Mouse (Mus musculus): ENCODE measurements around the gene Gm26558. TPM values are rescaled to one million over a fixed set of nuclear protein-coding genes. Genes with fewer than 3 reads are reported as not detected.

The Gm26558 gene
- total and polyA plus RNA-seq, 2 experiments from 2014 or later: 1.7 to 8.2 TPM

DNA sequence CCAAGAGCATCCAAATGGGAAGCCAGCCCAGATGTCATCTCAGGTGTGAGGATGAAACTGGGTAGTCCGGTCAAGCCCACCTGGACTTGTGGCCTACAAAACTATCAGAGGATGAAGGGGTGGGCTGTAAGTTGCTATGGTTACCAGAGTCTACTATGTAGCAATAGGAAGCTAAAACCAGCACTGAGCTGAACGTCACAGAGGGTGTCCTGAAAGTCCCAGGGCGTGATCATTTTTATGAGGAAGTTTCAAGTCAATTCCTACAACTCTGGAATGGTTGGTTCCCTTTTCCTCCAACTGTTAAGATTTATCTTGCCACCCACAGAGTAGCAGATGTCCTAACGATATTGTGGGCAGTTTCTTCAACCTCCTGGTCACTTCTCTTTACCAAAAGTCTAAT lies 39.7 kb downstream of the Gm26558 start:
- WGBS: 63% methylated on average over 4 of the region's 4 CpGs
- no peaks in the 10 kb centered on the region for H3K36me3 ChIP-seq (replicated peaks; ENCODE audit: control insufficient read depth, insufficient read depth, low read length)
- no peak for ATAC-seq (ENCODE audit: insufficient read depth, low read depth)
- H3K9me3 ChIP-seq (replicated peaks; ENCODE audit: control insufficient read depth, low read length): no peaks in the 10 kb centered on the region
- H3K4me1 ChIP-seq (ENCODE audit: control insufficient read depth, insufficient read depth): no peaks in the 10 kb centered on the region
- no peak for TF ChIP-seq CTCF (IDR thresholded peaks at IDR 0.05; ENCODE audit: low read depth)
- TF ChIP-seq EP300 (IDR thresholded peaks at IDR 0.05; ENCODE audit: low read depth): no peak
- H3K9ac ChIP-seq (replicated peaks; ENCODE audit: low read depth, low read length): no peak overlapping the region
- no peak overlapping the region for H3K4me3 ChIP-seq (ENCODE audit: low read depth, low read length)
- no peak overlapping the region for H3K27ac ChIP-seq (ENCODE audit: low read depth)
- DNase-seq (ENCODE audit: low spot score): no peak
- H3K27me3 ChIP-seq (ENCODE audit: control insufficient read depth, insufficient read depth, low read length): no peaks in the 10 kb centered on the region
- no peak overlapping the region for H3K4me2 ChIP-seq (ENCODE audit: low read depth, low read length)

GRCm38 (mm10) chr2:70620225-70620624 lies 41.7 kb downstream of the Gm26558 start:
- no peaks in the 10 kb centered on the region for H3K27me3 ChIP-seq (ENCODE audit: control insufficient read depth, insufficient read depth, low read length)
- H3K9ac ChIP-seq (replicated peaks; ENCODE audit: low read depth, low read length): no peak overlapping the region
- H3K9me3 ChIP-seq (replicated peaks; ENCODE audit: control insufficient read depth, low read length): no peaks in the 10 kb centered on the region
- H3K36me3 ChIP-seq (replicated peaks; ENCODE audit: control insufficient read depth, insufficient read depth, low read length): no peaks in the 10 kb centered on the region
- no peak for DNase-seq (ENCODE audit: low spot score)
- peak; percentile 51 for TF ChIP-seq CTCF (IDR thresholded peaks at IDR 0.05; ENCODE audit: low read depth)
- TF ChIP-seq EP300 (IDR thresholded peaks at IDR 0.05; ENCODE audit: low read depth): no peak
- no peak overlapping the region for H3K4me3 ChIP-seq (ENCODE audit: low read depth, low read length)
- no peak for ATAC-seq (ENCODE audit: insufficient read depth, low read depth)
- no peak overlapping the region for H3K4me2 ChIP-seq (ENCODE audit: low read depth, low read length)
- 29% methylated on average over 6 of the region's 6 CpGs for WGBS
- no peaks in the 10 kb centered on the region for H3K4me1 ChIP-seq (ENCODE audit: control insufficient read depth, insufficient read depth)
- no peak overlapping the region for H3K27ac ChIP-seq (ENCODE audit: low read depth)

DNA sequence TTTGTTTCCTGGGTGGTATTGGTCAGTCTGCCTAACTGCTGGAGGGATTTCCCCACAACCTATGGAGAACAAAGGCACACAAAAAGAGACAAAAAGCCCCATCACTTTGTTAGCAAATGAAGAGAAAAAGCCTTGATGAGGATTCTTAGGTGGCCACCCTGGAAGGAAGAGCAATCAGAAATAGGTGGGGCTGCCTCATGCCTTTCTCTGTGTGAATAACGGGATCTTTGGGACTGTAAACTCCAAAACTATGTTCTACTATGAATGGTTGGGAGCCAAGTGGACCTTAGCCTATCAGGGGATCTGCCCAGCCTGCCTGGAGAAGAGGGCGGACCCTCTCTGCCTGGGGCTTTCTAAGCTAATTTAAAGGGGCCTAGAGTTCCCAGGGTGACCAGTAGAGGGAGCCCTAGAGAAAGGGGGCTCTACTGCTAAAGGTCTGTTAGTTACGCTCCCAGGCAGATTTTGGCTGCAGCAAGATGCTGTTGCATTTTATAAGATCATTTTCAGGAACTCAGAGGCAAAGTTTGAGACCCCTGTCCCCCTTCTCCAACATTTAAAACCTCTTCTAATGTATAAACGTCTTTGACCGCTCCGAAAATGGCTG lies 42.6 kb downstream of the Gm26558 start:
- Histone ChIP-seq H3K4me3 (ENCODE audit: low read depth, low read length) (no peak overlapping the region), H3K36me3 (replicated peaks; ENCODE audit: control insufficient read depth, insufficient read depth, low read length) (no peaks in the 10 kb centered on the region), H3K4me1 (ENCODE audit: control insufficient read depth, insufficient read depth) (no peaks in the 10 kb centered on the region), H3K4me2 (ENCODE audit: low read depth, low read length) (no peak overlapping the region), H3K9ac (replicated peaks; ENCODE audit: low read depth, low read length) (no peak overlapping the region), H3K27ac (ENCODE audit: low read depth) (no peak overlapping the region), H3K9me3 (replicated peaks; ENCODE audit: control insufficient read depth, low read length) (no peaks in the 10 kb centered on the region), H3K27me3 (ENCODE audit: control insufficient read depth, insufficient read depth, low read length) (no peaks in the 10 kb centered on the region)
- TF ChIP-seq CTCF (IDR thresholded peaks at IDR 0.05; ENCODE audit: low read depth): no peak
- TF ChIP-seq EP300 (IDR thresholded peaks at IDR 0.05; ENCODE audit: low read depth): no peak
- DNase-seq (ENCODE audit: low spot score) (no peak), ATAC-seq (ENCODE audit: insufficient read depth, low read depth) (no peak)
- 84% methylated on average over 6 of the region's 6 CpGs for WGBS

DNA sequence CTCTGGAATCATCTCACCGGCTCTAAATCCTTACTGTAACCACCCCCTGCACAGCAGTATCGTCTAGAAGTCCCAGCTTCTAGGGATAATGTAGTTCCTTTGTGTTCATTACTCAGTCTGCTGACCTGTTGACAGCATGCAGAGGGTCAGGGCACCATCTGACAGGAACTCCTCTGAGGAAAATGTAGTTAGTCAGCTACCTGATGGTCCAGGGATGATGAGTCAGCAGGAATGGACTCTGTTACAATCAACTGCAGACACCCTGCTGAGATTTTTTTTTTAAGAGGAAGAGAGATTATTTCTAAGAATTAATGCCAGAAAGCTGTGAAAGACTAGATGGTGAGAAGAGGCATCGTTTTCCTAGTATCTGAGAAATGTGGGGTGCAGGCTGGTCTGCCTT lies 45.3 kb downstream of the Gm26558 start:
- WGBS: 42% methylated on average over 3 of the region's 3 CpGs
- Histone ChIP-seq H3K4me1 (ENCODE audit: control insufficient read depth, insufficient read depth) (no peaks in the 10 kb centered on the region), H3K27ac (ENCODE audit: low read depth) (no peak overlapping the region), H3K9ac (replicated peaks; ENCODE audit: low read depth, low read length) (no peak overlapping the region), H3K27me3 (ENCODE audit: control insufficient read depth, insufficient read depth, low read length) (no peaks in the 10 kb centered on the region), H3K4me3 (ENCODE audit: low read depth, low read length) (no peak overlapping the region), H3K36me3 (replicated peaks; ENCODE audit: control insufficient read depth, insufficient read depth, low read length) (no peaks in the 10 kb centered on the region), H3K9me3 (replicated peaks; ENCODE audit: control insufficient read depth, low read length) (no peaks in the 10 kb centered on the region), H3K4me2 (ENCODE audit: low read depth, low read length) (no peak overlapping the region)
- ATAC-seq (ENCODE audit: insufficient read depth, low read depth): no peak
- no peak for DNase-seq (ENCODE audit: low spot score)
- TF ChIP-seq EP300 (IDR thresholded peaks at IDR 0.05; ENCODE audit: low read depth) (no peak), CTCF (IDR thresholded peaks at IDR 0.05; ENCODE audit: low read depth) (no peak)

DNA sequence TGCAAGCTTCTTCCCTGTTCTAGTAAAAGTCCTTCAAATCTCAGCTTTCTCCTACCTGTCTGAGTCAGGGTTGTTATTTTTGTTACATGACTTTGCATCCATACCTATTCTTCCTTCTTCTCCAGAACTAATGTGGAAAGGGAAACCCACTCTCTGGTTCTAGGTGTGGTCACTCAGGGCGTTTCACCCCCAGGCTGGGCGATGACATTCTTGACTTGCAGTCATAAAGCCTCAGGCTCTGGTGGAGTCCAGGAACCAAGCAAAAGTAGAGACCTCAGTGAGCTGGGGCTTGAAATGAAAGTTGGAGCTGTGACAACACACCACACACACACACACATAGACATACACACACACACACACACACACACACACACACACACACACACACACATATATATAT lies 45.8 kb downstream of the Gm26558 start:
- Histone ChIP-seq H3K9me3 (replicated peaks; ENCODE audit: control insufficient read depth, low read length) (no peaks in the 10 kb centered on the region), H3K9ac (replicated peaks; ENCODE audit: low read depth, low read length) (no peak overlapping the region), H3K4me1 (ENCODE audit: control insufficient read depth, insufficient read depth) (no peaks in the 10 kb centered on the region), H3K27me3 (ENCODE audit: control insufficient read depth, insufficient read depth, low read length) (no peaks in the 10 kb centered on the region), H3K27ac (ENCODE audit: low read depth) (no peak overlapping the region), H3K4me2 (ENCODE audit: low read depth, low read length) (no peak overlapping the region), H3K4me3 (ENCODE audit: low read depth, low read length) (no peak overlapping the region), H3K36me3 (replicated peaks; ENCODE audit: control insufficient read depth, insufficient read depth, low read length) (no peaks in the 10 kb centered on the region)
- DNase-seq (ENCODE audit: low spot score) (no peak), ATAC-seq (ENCODE audit: insufficient read depth, low read depth) (no peak)
- TF ChIP-seq EP300 (IDR thresholded peaks at IDR 0.05; ENCODE audit: low read depth) (no peak), CTCF (IDR thresholded peaks at IDR 0.05; ENCODE audit: low read depth) (no peak)
- WGBS: 68% methylated on average over 2 of the region's 2 CpGs

- Histone ChIP-seq H3K4me3 (ENCODE audit: low read depth, low read length) (no peak overlapping the region), H3K27me3 (ENCODE audit: control insufficient read depth, insufficient read depth, low read length) (no peaks in the 10 kb centered on the region), H3K9ac (replicated peaks; ENCODE audit: low read depth, low read length) (no peak overlapping the region), H3K9me3 (replicated peaks; ENCODE audit: control insufficient read depth, low read length) (no peaks in the 10 kb centered on the region), H3K36me3 (replicated peaks; ENCODE audit: control insufficient read depth, insufficient read depth, low read length) (no peaks in the 10 kb centered on the region), H3K4me1 (ENCODE audit: control insufficient read depth, insufficient read depth) (no peaks in the 10 kb centered on the region), H3K4me2 (ENCODE audit: low read depth, low read length) (no peak overlapping the region), H3K27ac (ENCODE audit: low read depth) (no peak overlapping the region)
- no peak for ATAC-seq (ENCODE audit: insufficient read depth, low read depth)
- no peak for DNase-seq (ENCODE audit: low spot score)
- 78% methylated on average over 7 of the region's 7 CpGs for WGBS
- TF ChIP-seq CTCF (IDR thresholded peaks at IDR 0.05; ENCODE audit: low read depth) (no peak), EP300 (IDR thresholded peaks at IDR 0.05; ENCODE audit: low read depth) (no peak)
Observed at GRCm38 (mm10) chr2:70614745-70615351, 47.1 kb downstream of the Gm26558 start.

Other genes starting within 250 kb of the Gm26558 start
- 2.6 TPM in 1 of 2 replicates, not detected in the other for gene Sp5, start 187.2 kb downstream of the Gm26558 start, total RNA-seq (2014; rRNA removed; ENCODE audit: low replicate concordance)
- 0.11 and 0.15 TPM in 2 replicates for gene Sp5, start 187.2 kb downstream of the Gm26558 start, polyA plus RNA-seq (2015; fragmentation: Nextera tagmentation; extraction: Ambion mirVana)
- not detected in 2 replicates for gene Erich2, start 153.3 kb downstream of the Gm26558 start, total RNA-seq (2014; rRNA removed; ENCODE audit: low replicate concordance)
- 0.19 and 1.2 TPM in 2 replicates for gene Erich2, start 153.3 kb downstream of the Gm26558 start, polyA plus RNA-seq (2015; fragmentation: Nextera tagmentation; extraction: Ambion mirVana)
- not detected in 2 replicates for gene Gad1, start 109.0 kb downstream of the Gm26558 start, total RNA-seq (2014; rRNA removed; ENCODE audit: low replicate concordance)
- 0.05 and 0.11 TPM in 2 replicates for gene Gad1, start 109.0 kb downstream of the Gm26558 start, polyA plus RNA-seq (2015; fragmentation: Nextera tagmentation; extraction: Ambion mirVana)
- gene Gorasp2, start 532 bp downstream of the Gm26558 start, total RNA-seq (2014; rRNA removed; ENCODE audit: low replicate concordance): 75.7 and 79.8 TPM in 2 replicates
- 96.5 and 116 TPM in 2 replicates for gene Gorasp2, start 532 bp downstream of the Gm26558 start, polyA plus RNA-seq (2015; fragmentation: Nextera tagmentation; extraction: Ambion mirVana)
- gene Tlk1, start 163.6 kb upstream of the Gm26558 start, total RNA-seq (2014; rRNA removed; ENCODE audit: low replicate concordance): 24.7 and 32.6 TPM in 2 replicates
- gene Tlk1, start 163.6 kb upstream of the Gm26558 start, polyA plus RNA-seq (2015; fragmentation: Nextera tagmentation; extraction: Ambion mirVana): 16.6 and 17.9 TPM in 2 replicates

Measured in heart, postnatal 0 days (tissue).